Mouse (Mus musculus) midbrain, postnatal 0 days (tissue): ENCODE data around the gene Drd1. TPM values are rescaled to one million over a fixed set of nuclear protein-coding genes. Genes with fewer than 3 reads are reported as not detected.

Experiments
- ATAC-seq: fragments of 200-750 bp; cut with Nextera tagmentation; 2 replicates; pipeline ENCODE4 v1.8.0; 2017; ENCODE audit warnings: moderate number of reproducible peaks, mild to moderate bottlenecking, moderate TSS enrichment, moderate library complexity; ENCODE audit not compliant: low FRiP score
- DNase-seq: peaks from one replicate; pipeline ENCODE4 v3.0.0-alpha.2; 2015; ENCODE audit warnings: low spot score
- H3K27ac ChIP-seq: fragments of 300-500 bp; sonication (generic); 2 replicates; pipeline ENCODE4 v1.5.1; 2014; ENCODE audit warnings: low read depth, mild to moderate bottlenecking, low read length, mixed read lengths
- H3K27me3 ChIP-seq: fragments of 300-500 bp; sonication (generic); 2 replicates; pipeline ENCODE4 v1.6.1; 2014; ENCODE audit warnings: low read length, control low read depth, mixed read lengths; ENCODE audit not compliant: insufficient read depth
- H3K36me3 ChIP-seq: fragments of 300-500 bp; sonication (generic); 2 replicates; pipeline ENCODE4 v1.6.1; 2014; ENCODE audit warnings: low read length, control low read depth, mixed read lengths; ENCODE audit not compliant: insufficient read depth
- H3K4me1 ChIP-seq: fragments of 300-500 bp; sonication (generic); 2 replicates; pipeline ENCODE4 v1.6.1; 2014; ENCODE audit warnings: mild to moderate bottlenecking, control low read depth, antibody characterized with exemption, low read length, mixed read lengths; ENCODE audit not compliant: insufficient read depth
- H3K4me2 ChIP-seq: fragments of 300-500 bp; sonication (generic); 2 replicates; pipeline ENCODE4 v1.6.1; 2014; ENCODE audit warnings: low read depth, mild to moderate bottlenecking, low read length, mixed read lengths; ENCODE audit not compliant: poor library complexity, severe bottlenecking
- H3K4me3 ChIP-seq: fragments of 300-500 bp; sonication (generic); 2 replicates; pipeline ENCODE4 v1.5.1; 2014; ENCODE audit warnings: low read depth, mild to moderate bottlenecking, low read length, moderate library complexity
- H3K9ac ChIP-seq: fragments of 300-500 bp; sonication (generic); replicated peaks from 2 replicates; pipeline ENCODE4 v1.6.1; 2014; ENCODE audit warnings: mild to moderate bottlenecking, low read length, moderate library complexity, mixed read lengths; ENCODE audit not compliant: poor library complexity, severe bottlenecking
- H3K9me3 ChIP-seq: fragments of 300-500 bp; sonication (generic); 2 replicates; pipeline ENCODE4 v1.6.1; 2016; ENCODE audit warnings: low read length, control low read depth
- CTCF ChIP-seq: IDR thresholded peaks from 2 replicates; pipeline ENCODE4 v1.5.1; 2016; ENCODE audit warnings: antibody characterized with exemption, mild to moderate bottlenecking
- WGBS: fragments of 180-500 bp; shearing (Covaris S2); extraction: QIAGEN DNeasy Blood & Tissue Kit; methylation state at CpG from one replicate; pipeline ENCODE4 v1.1.7; 2014; 5-methylcytosine and 5-hydroxymethylcytosine counted together
- polyA plus RNA-seq: library from polyadenylated mRNA; unstranded; fragments of >200 nt; fragmentation: Nextera tagmentation; extraction: Ambion mirVana; gene quantifications from 2 replicates; pipeline ENCODE4 v1.2.1, GENCODE M21; 2015
- total RNA-seq: library from RNA; depleted of rRNA; stranded (reverse); fragments of >200 nt; gene quantifications from 2 replicates; pipeline ENCODE4 v1.2.3, GENCODE M21; 2014; rRNA removed

Gene Drd1
- total and polyA plus RNA-seq, 2 experiments from 2014 or later: 2.1 to 2.4 TPM

DNA sequence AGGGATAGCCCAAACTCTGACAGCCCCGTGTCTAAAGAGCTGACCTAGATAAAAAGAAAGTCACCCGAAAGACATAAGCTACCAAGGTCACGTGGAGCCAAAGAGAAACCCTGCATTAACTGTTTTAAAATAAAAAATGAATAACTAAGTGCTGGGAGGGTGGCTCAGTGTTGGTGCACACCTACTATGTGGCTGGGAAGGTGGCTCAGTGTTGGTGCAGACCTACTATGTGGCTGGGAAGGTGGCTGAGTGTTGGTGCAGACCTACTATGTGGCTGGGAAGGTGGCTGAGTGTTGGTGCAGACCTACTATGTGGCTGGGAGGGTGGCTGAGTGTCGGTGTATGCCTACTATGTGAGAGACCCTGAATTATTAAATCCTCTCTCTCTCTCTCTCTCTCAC lies 21.9 kb downstream of the Drd1 start:
- 69% methylated on average over 4 of the region's 4 CpGs for WGBS
- no peak for TF ChIP-seq CTCF
- H3K27me3 ChIP-seq: no peaks in the 10 kb centered on the region
- no peak for DNase-seq
- H3K36me3 ChIP-seq: no peaks in the 10 kb centered on the region
- H3K4me1 ChIP-seq: no peaks in the 10 kb centered on the region
- no peak overlapping the region for H3K4me2 ChIP-seq
- H3K4me3 ChIP-seq: no peak overlapping the region
- no peak overlapping the region for H3K27ac ChIP-seq
- ATAC-seq: no peak
- no peak overlapping the region for H3K9ac ChIP-seq
- no peaks in the 10 kb centered on the region for H3K9me3 ChIP-seq

- Histone ChIP-seq H3K4me3 (no peak overlapping the region), H3K4me2 (no peak overlapping the region), H3K9me3 (no peaks in the 10 kb centered on the region), H3K27me3 (no peaks in the 10 kb centered on the region), H3K9ac (no peak overlapping the region), H3K4me1 (no peaks in the 10 kb centered on the region; the same call in 1 of the 2 replicates), H3K36me3 (no peaks in the 10 kb centered on the region), H3K27ac (no peak overlapping the region)
- no peak for TF ChIP-seq CTCF
- DNase-seq: no peak
- 59% methylated on average over 7 of the region's 7 CpGs for WGBS
- ATAC-seq: no peak
These were observed 28.4 kb downstream of the Drd1 start for GRCm38 (mm10) chr13:54027079-54027478.

DNA sequence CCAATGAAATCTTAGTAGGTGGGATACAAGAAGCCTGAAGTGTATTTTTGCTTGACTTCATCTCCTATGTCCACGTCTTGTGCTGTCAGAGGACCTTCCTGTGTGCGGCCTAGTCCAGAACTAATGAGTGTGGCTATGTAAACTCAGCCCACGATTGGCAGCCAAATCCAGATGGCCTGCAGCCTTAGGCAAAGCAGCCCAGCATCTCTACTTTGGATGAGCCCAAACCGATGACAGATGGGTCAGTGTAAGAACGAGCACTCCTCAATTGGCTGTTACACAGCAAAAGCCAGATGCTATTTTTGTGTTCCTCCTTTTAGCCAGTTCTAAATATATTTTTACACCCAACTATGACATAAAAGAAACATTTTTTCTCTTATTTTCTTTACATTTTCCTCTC lies 32.2 kb downstream of the Drd1 start:
- no peaks in the 10 kb centered on the region for H3K9me3 ChIP-seq
- no peak overlapping the region for H3K9ac ChIP-seq
- ATAC-seq (no peak), DNase-seq (peak; percentile 57)
- H3K27ac ChIP-seq: no peak overlapping the region
- H3K4me1 ChIP-seq: no peaks in the 10 kb centered on the region; the same call in 1 of the 2 replicates
- WGBS: 73% methylated on average over 5 of the region's 5 CpGs
- no peaks in the 10 kb centered on the region for H3K36me3 ChIP-seq
- H3K27me3 ChIP-seq: no peaks in the 10 kb centered on the region
- H3K4me2 ChIP-seq: no peak overlapping the region
- no peak overlapping the region for H3K4me3 ChIP-seq
- TF ChIP-seq CTCF: no peak

- Histone ChIP-seq H3K4me3 (no peak overlapping the region), H3K4me1 (no peaks in the 10 kb centered on the region), H3K9me3 (no peaks in the 10 kb centered on the region), H3K36me3 (no peaks in the 10 kb centered on the region), H3K9ac (no peak overlapping the region), H3K4me2 (no peak overlapping the region), H3K27me3 (no peaks in the 10 kb centered on the region), H3K27ac (no peak overlapping the region)
- no peak for ATAC-seq
- TF ChIP-seq CTCF: no peak
- peak; percentile 17 for DNase-seq
- WGBS: 83% methylated on average over 4 of the region's 4 CpGs
These were observed 46.8 kb downstream of the Drd1 start for GRCm38 (mm10) chr13:54008716-54009115.

Other genes with a start within 250 kb of the Drd1 start
- gene Sfxn1, start 16.2 kb upstream of the Drd1 start, total RNA-seq: 81.8 and 93.2 TPM in 2 replicates
- 128 and 137 TPM in 2 replicates for gene Sfxn1, start 16.2 kb upstream of the Drd1 start, polyA plus RNA-seq
- 2.0 and 2.3 TPM in 2 replicates for gene Hrh2, start 136.4 kb upstream of the Drd1 start, total RNA-seq
- gene Hrh2, start 136.4 kb upstream of the Drd1 start, polyA plus RNA-seq: 1.2 and 1.5 TPM in 2 replicates